ENCODE assay signal across 7 mouse cellular contexts in the genomic region with DNA sequence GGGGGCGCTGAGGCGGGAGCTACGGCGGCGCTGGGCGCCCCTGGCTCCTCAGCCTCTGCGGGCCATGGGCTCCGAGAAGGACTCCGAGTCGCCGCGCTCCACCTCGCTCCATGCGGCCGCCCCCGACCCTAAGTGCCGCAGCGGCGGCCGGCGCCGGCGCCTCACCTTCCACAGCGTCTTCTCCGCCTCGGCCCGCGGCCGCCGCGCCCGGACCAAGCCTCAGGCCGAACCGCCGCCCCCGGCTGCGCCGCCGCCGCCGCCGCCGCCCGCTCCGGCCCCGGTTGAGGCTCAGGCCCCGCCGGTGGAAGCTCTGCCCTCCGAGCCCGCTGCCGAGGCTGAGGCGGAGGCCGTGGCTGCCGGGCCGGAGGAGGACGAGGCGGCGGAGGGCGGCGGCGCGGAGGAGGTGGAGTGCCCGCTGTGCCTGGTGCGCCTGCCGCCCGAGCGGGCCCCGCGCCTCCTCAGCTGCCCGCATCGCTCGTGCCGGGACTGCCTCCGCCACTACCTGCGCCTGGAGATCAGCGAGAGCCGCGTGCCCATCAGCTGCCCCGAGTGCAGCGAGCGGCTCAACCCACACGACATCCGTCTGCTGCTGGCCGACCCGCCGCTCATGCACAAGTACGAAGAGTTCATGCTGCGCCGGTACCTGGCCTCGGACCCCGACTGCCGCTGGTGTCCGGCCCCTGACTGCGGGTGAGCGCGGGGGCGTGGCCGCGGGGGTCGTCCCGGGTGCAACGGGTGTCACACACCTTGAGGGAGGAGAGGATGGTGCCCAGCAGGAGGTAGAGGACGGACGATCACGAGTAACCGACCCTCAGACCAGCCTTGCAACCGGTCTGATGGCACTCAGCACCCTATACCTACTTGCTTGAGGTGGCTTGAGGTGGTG. TPM values are rescaled to one million over a fixed set of nuclear protein-coding genes. Genes with fewer than 3 reads are reported as not detected.
DNase-seq lines count a peak whose midpoint lies in the region; ATAC-seq and TF ChIP-seq lines count a peak whose summit lies in the region.

A gene (plus strand): TSS at position 65 of the 886 bp plus-strand sequence.

- peak within 1 kb of the TSS; percentile 72 for H3K4me2 ChIP-seq in hindbrain, embryonic 15.5 days

- no peaks in the 10 kb centered on the region for H3K27me3 ChIP-seq in hindbrain, embryonic 15.5 days
- no peaks in the 10 kb centered on the region for H3K27me3 ChIP-seq in small intestine, adult 2 months (ENCODE audit: control insufficient read depth, insufficient read depth, low read length)

- TF ChIP-seq CTCF in small intestine, adult 2 months (IDR thresholded peaks at IDR 0.05; ENCODE audit: extremely low read depth, insufficient read length, insufficient replicate concordance, low read depth, low read length): no peak

- intact Hi-C loops in left cerebral cortex, postnatal 25 days (cut with DNase I): no loop called here

- H3K36me3 ChIP-seq in hindbrain, embryonic 15.5 days: no peaks in the 10 kb centered on the region
- peaks cover 3% of the 10 kb centered on the region; the same call in 1 of the 2 replicates for H3K36me3 ChIP-seq in small intestine, adult 2 months (ENCODE audit: control insufficient read depth, insufficient read depth, low read length)

- peak; percentile 14 for ATAC-seq in activated CD4-positive, CD25-positive, alpha-beta regulatory T cell, adult 4 months
- peak; percentile 49 for ATAC-seq in hindbrain, embryonic 15.5 days (ENCODE audit: low FRiP score, low read depth)
- ATAC-seq in megakaryocyte progenitor cell, adult 5-6 weeks (replicated peaks; ENCODE audit: poor library complexity): peak; percentile 10

- no peak for TF ChIP-seq POLR2A in small intestine, adult 2 months (IDR thresholded peaks at IDR 0.05; ENCODE audit: low read depth, low read length)

- peak within 1 kb of the TSS; percentile 83 for H3K9ac ChIP-seq in hindbrain, embryonic 15.5 days

- peaks cover 24% of the 10 kb centered on the region for H3K4me1 ChIP-seq in hindbrain, embryonic 15.5 days (replicated peaks)
- H3K4me1 ChIP-seq in small intestine, adult 2 months (ENCODE audit: control insufficient read depth, insufficient read depth, insufficient read length, low read length): peaks cover 5% of the 10 kb centered on the region; the same call in 1 of the 2 replicates

- peak within 1 kb of the TSS; percentile 64 for H3K4me3 ChIP-seq in hindbrain, embryonic 15.5 days
- peak within 1 kb of the TSS; percentile 96 for H3K4me3 ChIP-seq in small intestine, adult 2 months (ENCODE audit: low read depth, low read length)

- WGBS in hindbrain, embryonic 15.5 days: 1% methylated on average over 70 of the region's 107 CpGs
- under 1% methylated on average over 99 of the region's 107 CpGs for WGBS in small intestine, adult 2 months

- H3K9me3 ChIP-seq in hindbrain, embryonic 15.5 days: no peaks in the 10 kb centered on the region

- peak within 1 kb of the TSS; percentile 95 for H3K27ac ChIP-seq in hindbrain, embryonic 15.5 days (replicated peaks)
- peak within 1 kb of the TSS; percentile 45 for H3K27ac ChIP-seq in small intestine, adult 2 months (ENCODE audit: insufficient read depth, low read depth, low read length)

- peak; percentile 69 to 74 for DNase-seq in cerebellum, postnatal 25 days
- DNase-seq in gastrocnemius, adult 8-10 months (ENCODE audit: low spot score in 2 of 2): peak in 1 of 2 experiments; percentile 29
- DNase-seq in left cerebral cortex, postnatal 25 days (ENCODE audit: low spot score in 2 of 2): peak in 1 of 2 experiments; percentile 34

RNA-seq across cellular contexts. Expression of the gene that starts here (rescaled TPM):
- 10 to 100 TPM; 18.9 TPM for polyA plus RNA-seq in activated CD4-positive, CD25-positive, alpha-beta regulatory T cell, adult 4 months (2017; shearing (Covaris generic))
- 10 to 100 TPM; 23.6 to 27.2 (median 25.0) TPM for total RNA-seq in gastrocnemius, adult 8-10 months (2022)
- polyA plus RNA-seq in hindbrain, embryonic 15.5 days (2015; fragmentation: Nextera tagmentation; extraction: Ambion mirVana): 32.2 and 34.6 TPM in 2 replicates
- total RNA-seq in left cerebral cortex, postnatal 25 days (2021): 10 to 100 TPM; 58.7 TPM
- total RNA-seq in megakaryocyte progenitor cell, adult 5-6 weeks (2015): 24.5 and 29.0 TPM in 2 replicates
- total RNA-seq in megakaryocyte progenitor cell, adult 5-6 weeks (2017): 44.3 and 49.5 TPM in 2 replicates
- polyA plus RNA-seq in small intestine, adult 2 months (2012; rRNA removed): 99.3 and 218 TPM in 2 replicates
